Mouse (Mus musculus) cortical plate, adult 2 months (tissue): ENCODE data around the gene Barhl1. TPM values are rescaled to one million over a fixed set of nuclear protein-coding genes. Genes with fewer than 3 reads are reported as not detected.

ENCODE experiments used
- H3K27ac ChIP-seq: fragments of 200-500 bp; 2 replicates; pipeline ENCODE4 v1.5.1; 2012; ENCODE audit warnings: low read length, control low read depth, inconsistent platforms; ENCODE audit not compliant: insufficient read depth
- H3K4me1 ChIP-seq: fragments of 200-500 bp; 2 replicates; pipeline ENCODE4 v1.6.1; 2011; ENCODE audit warnings: low read length; ENCODE audit not compliant: control insufficient read depth, insufficient read depth
- H3K4me3 ChIP-seq: fragments of 200-500 bp; 2 replicates; pipeline ENCODE4 v1.5.1; 2011; ENCODE audit warnings: mild to moderate bottlenecking, low read length, control low read depth; ENCODE audit not compliant: insufficient read depth
- CTCF ChIP-seq: fragments of 200-500 bp; IDR thresholded peaks from 2 replicates; pipeline ENCODE4 v1.5.1; 2011; ENCODE audit warnings: mild to moderate bottlenecking, control low read depth, low read length; ENCODE audit not compliant: insufficient read depth; ENCODE audit errors: extremely low read depth
- POLR2A ChIP-seq: fragments of 200-500 bp; IDR thresholded peaks from 2 replicates; pipeline ENCODE4 v1.6.1; 2011; ENCODE audit warnings: mild to moderate bottlenecking, low read length, control low read depth; ENCODE audit not compliant: insufficient read depth; ENCODE audit errors: extremely low read depth
- polyA plus RNA-seq: library from polyadenylated mRNA; depleted of rRNA; stranded (reverse); fragments of >200 nt; gene quantifications from 2 replicates; pipeline ENCODE4 v1.2.3, GENCODE M21; 2012; rRNA removed

Barhl1 gene
- polyA plus RNA-seq = 0.04 TPM in 1 of 2 replicates, not detected in the other

DNA sequence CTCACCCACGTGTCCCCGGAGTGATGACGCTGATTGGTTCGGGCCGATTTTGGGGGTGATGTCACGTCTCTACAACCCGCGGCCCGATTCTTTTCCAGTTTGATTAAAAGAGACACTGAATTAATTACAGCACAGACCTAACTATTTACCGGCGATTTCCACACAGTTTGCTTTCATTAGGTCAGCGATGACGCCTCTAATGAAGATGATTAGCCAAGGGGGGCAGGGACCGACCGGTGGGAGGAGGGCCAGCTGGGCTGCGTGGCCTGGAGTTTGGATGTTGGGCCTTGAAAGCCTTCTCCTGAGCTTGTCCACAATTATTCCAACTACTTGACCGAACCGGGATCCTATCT, at the start of gene Barhl1:
Gene Barhl1, minus strand, starts transcription at position 156 of the 353 bp plus-strand sequence.
- Histone ChIP-seq H3K27ac (no peak within 1 kb of the TSS), H3K4me1 (no peaks in the 10 kb centered on the region), H3K4me3 (no peak within 1 kb of the TSS)
- TF ChIP-seq CTCF (no peak), POLR2A (no peak)

- no peak overlapping the region for H3K27ac ChIP-seq
- H3K4me1 ChIP-seq = no peaks in the 10 kb centered on the region
- no peak overlapping the region for H3K4me3 ChIP-seq
- TF ChIP-seq CTCF (no peak), POLR2A (no peak)
Measured at GRCm38 (mm10) chr2:28963565-28963964, 47.1 kb upstream of the Barhl1 start.

GRCm38 (mm10) chr2:28961636-28962035, 45.2 kb upstream of the Barhl1 start:
- no peak overlapping the region for H3K27ac ChIP-seq
- TF ChIP-seq POLR2A (no peak), CTCF (no peak)
- no peaks in the 10 kb centered on the region for H3K4me1 ChIP-seq
- no peak overlapping the region for H3K4me3 ChIP-seq

- Histone ChIP-seq H3K4me1 (no peaks in the 10 kb centered on the region), H3K27ac (no peak overlapping the region), H3K4me3 (no peak overlapping the region)
- TF ChIP-seq CTCF (no peak), POLR2A (no peak)
Measured at GRCm38 (mm10) chr2:28961024-28961585, 44.6 kb upstream of the Barhl1 start.

DNA sequence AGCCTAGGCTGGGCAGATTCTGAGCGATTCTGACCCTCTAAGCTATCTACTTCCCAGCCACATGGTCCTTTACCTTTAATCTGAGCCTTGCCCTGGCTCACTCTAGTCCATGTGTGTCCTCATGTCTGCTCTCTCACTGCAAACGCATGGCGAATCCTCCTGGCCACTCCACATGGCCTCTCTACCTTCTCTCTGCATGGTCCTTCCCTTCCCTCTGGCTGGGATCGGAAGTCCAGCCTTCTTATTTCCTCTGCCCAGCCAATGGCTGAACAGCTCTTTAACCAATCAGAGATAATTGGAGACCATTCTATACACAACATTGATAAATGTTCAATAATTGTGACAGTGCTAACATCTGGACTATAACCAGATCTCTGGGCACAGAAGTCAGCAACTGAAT, 40.4 kb upstream of the Barhl1 start:
- no peaks in the 10 kb centered on the region for H3K4me1 ChIP-seq
- TF ChIP-seq CTCF (no peak), POLR2A (no peak)
- H3K27ac ChIP-seq = no peak overlapping the region
- H3K4me3 ChIP-seq = no peak overlapping the region

DNA sequence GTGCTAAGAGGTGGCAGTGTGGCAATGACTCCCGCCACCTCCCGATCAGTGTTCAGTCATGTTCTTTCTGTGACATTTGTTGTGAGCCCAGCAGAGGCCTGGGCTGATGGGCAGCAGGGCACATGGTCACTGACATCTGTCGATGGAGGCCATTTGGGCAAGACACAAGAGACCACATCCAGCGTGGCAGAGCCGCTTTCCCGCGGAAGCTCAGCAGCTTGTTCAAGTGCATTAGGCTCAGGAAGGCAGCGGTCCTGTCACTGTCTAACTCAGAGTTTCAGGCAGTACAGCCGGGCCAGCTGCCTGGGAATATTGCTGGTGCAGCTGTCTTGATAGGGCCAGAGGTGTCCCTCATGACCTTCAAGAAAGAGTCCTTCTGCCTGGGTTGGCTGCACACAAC, 38.1 kb upstream of the Barhl1 start:
- no peaks in the 10 kb centered on the region for H3K4me1 ChIP-seq
- H3K4me3 ChIP-seq = no peak overlapping the region
- no peak overlapping the region for H3K27ac ChIP-seq
- TF ChIP-seq POLR2A (no peak), CTCF (no peak)

DNA sequence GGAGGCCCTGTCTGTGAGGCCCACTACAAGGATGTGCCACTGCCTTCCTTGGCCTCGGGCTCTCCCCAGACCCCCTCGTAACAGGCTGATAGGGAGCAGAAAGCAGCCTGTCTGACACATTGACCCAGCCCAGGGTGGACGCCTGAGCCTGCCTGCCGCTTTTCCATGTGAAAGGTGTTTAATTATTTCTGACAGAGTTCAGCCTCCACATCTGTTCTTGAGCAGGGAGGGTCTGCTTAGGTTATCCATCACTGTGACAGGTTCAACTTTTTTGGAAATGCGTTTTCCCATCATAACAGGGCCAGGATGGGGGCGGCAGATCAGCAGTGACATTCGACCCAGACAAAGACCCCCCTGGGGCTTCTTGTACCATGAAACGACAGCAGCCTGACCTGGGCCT, 36.5 kb upstream of the Barhl1 start:
- TF ChIP-seq POLR2A = no peak
- no peak for TF ChIP-seq CTCF
- Histone ChIP-seq H3K27ac (no peak overlapping the region), H3K4me1 (no peaks in the 10 kb centered on the region), H3K4me3 (no peak overlapping the region)

DNA sequence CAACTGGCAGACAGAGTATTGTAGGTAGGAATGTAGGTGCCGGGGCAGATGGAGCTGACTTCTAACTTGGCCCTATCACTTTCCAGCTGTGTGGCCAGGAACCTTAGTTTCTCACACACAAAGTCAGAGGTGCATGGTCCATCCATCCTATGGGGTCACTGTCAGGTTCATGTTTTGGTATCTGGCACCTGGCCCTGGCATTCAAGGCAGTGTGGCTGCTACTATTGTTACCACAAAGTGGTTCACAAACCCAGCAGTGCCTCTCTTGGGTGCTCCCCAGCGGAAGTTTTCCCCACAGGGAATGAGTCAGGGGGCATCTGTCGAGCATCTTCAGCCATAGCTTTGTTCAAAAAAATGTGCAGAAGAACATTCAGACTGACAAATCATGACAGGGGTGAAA, 29.8 kb upstream of the Barhl1 start:
- no peak overlapping the region for H3K4me3 ChIP-seq
- TF ChIP-seq CTCF (no peak), POLR2A (no peak)
- no peaks in the 10 kb centered on the region for H3K4me1 ChIP-seq
- no peak overlapping the region for H3K27ac ChIP-seq

GRCm38 (mm10) chr2:28945388-28945787, 28.9 kb upstream of the Barhl1 start:
- no peak for TF ChIP-seq CTCF
- TF ChIP-seq POLR2A = no peak
- Histone ChIP-seq H3K27ac (no peak overlapping the region), H3K4me3 (no peak overlapping the region), H3K4me1 (no peaks in the 10 kb centered on the region)

DNA sequence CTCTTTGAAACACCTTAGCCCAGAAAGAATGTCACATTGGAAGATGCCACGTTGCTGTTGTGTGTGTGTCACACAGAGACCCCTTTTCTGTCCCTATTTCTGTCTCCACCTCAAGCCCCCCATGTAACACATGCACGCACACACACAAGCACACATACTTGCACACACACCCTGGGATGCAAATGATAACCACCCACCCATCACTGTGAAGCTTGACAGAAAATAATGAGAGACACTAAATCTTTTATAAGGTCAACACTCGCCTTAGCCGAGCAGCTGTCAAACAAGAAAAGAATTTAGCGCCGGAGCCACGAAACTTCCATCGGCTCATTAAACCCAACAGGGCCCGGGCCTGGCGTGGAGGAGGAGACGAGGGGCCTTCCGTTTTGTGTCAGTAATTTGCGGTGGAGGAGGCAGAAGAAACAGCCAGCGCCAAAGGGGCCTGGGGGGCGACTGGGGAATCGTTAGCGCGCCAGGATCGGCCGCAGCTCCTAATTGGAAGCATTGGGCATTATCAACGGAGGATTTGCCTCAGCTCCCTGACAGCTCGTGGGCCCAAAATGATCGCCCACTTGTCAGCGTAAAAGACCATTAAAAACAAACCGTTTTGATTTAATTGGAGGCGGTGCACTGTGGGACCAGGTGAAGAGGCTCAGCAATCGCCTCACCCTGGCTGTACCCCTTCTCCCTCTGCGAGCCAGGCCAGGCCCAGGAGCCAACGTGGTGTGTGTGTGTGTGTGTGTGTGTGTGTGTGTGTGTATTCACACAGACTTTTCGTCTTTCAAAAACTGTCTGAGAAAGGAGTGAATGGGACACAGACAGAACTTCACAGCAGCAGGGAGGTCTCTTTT, 27.4 kb upstream of the Barhl1 start:
- TF ChIP-seq CTCF (no peak), POLR2A (no peak)
- H3K4me1 ChIP-seq = no peaks in the 10 kb centered on the region
- no peak overlapping the region for H3K4me3 ChIP-seq
- no peak overlapping the region for H3K27ac ChIP-seq

DNA sequence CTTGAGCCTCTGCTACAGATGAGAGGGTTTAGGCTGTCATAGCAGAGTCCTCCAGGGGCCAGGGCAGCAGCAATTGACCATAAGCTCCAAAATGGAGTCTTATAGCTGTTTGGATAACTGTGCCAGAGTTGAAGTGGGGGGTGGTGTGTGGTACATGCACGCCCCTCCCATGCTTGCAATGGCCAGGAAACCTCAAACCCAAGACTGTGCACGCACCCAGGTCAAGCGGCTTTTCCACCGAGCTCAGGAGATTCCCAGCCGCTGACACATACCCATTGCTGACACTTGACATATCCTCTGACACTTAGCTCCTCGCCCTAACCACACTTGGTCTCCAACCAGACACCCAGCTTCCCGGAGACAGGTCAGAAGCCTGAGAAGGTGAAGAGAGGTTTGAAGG, 22.5 kb upstream of the Barhl1 start:
- H3K27ac ChIP-seq = no peak overlapping the region
- no peaks in the 10 kb centered on the region for H3K4me1 ChIP-seq
- TF ChIP-seq POLR2A (no peak), CTCF (no peak)
- no peak overlapping the region for H3K4me3 ChIP-seq
